8 mouse cellular contexts compared by ENCODE assay signal in genomic region chr2:167679902-167680430, GRCm38 (mm10). TPM values are rescaled to one million over a fixed set of nuclear protein-coding genes. Genes with fewer than 3 reads are reported as not detected.
DNase-seq lines count a peak whose midpoint lies in the region; ATAC-seq lines count a peak whose summit lies in the region.

No protein-coding gene starts in this region.

- no peak overlapping the region for H3K4me2 ChIP-seq in hindbrain, embryonic 15.5 days

- no peak overlapping the region for H3K9ac ChIP-seq in hindbrain, embryonic 15.5 days

- intact Hi-C loops in left cerebral cortex, postnatal 14 days (cut with DNase I) = loop anchor here (1.0 to 10.0 kb wide), 4 partner anchors 39 to 415 kb away; partner anchors contain the start of gene Ripor3

- H3K4me3 ChIP-seq in hindbrain, embryonic 15.5 days = no peak overlapping the region

- DNase-seq in adrenal gland, adult (ENCODE audit: inconsistent age in 2 of 2, low spot score in 1 of 2) = peak; percentile 79 to 93
- DNase-seq in adrenal gland, adult 8-10 months = no peak
- peak; percentile 69 for DNase-seq in cerebellum, adult 9-11 months
- DNase-seq in frontal cortex, postnatal 14 days (ENCODE audit: low spot score in 2 of 2) = peak; percentile 64 to 70
- peak; percentile 79 to 88 for DNase-seq in left cerebral cortex, postnatal 14 days (ENCODE audit: low spot score in 2 of 2)
- DNase-seq in right cerebral cortex, postnatal 4 days = peak; percentile 88

- peak; percentile 61; the same call in 1 of the 2 replicates for ATAC-seq in hindbrain, embryonic 15.5 days (ENCODE audit: low FRiP score, low read depth)
- ATAC-seq in megakaryocyte progenitor cell, adult 5-6 weeks (replicated peaks; ENCODE audit: poor library complexity) = peak; percentile 86

- H3K27me3 ChIP-seq in hindbrain, embryonic 15.5 days = 0 out of 2 replicates have a peak, but pooled peaks cover 5% of the 10 kb centered on the region

- no peaks in the 10 kb centered on the region for H3K9me3 ChIP-seq in hindbrain, embryonic 15.5 days

- H3K36me3 ChIP-seq in hindbrain, embryonic 15.5 days = no peaks in the 10 kb centered on the region

- WGBS in hindbrain, embryonic 15.5 days = 3% methylated on average over 13 of the region's 13 CpGs

- 0 out of 2 replicates have a peak, but pooled peaks cover 2% of the 10 kb centered on the region for H3K4me1 ChIP-seq in hindbrain, embryonic 15.5 days (replicated peaks)

- H3K27ac ChIP-seq in hindbrain, embryonic 15.5 days (replicated peaks) = no peak overlapping the region

RNA-seq across cellular contexts. Expression of gene Cebpb, which starts 8.7 kb away (rescaled TPM):
- total RNA-seq in adrenal gland, adult 8-10 months (2022) = 100 to 1,000 TPM in 3 of 4 experiments, 10 to 100 TPM in 1; 91.8 to 623 (median 239) TPM
- polyA plus RNA-seq in hindbrain, embryonic 15.5 days (2015; fragmentation: Nextera tagmentation; extraction: Ambion mirVana) = 3.2 and 3.3 TPM in 2 replicates
- total RNA-seq in left cerebral cortex, postnatal 14 days (2021) = 10 to 100 TPM; 12.6 to 13.4 TPM
- 19.6 and 22.4 TPM in 2 replicates for total RNA-seq in megakaryocyte progenitor cell, adult 5-6 weeks (2015)
- 15.6 and 16.3 TPM in 2 replicates for total RNA-seq in megakaryocyte progenitor cell, adult 5-6 weeks (2017)

RNA-seq across cellular contexts. Expression of gene Tmem189, which starts 9.7 kb away (rescaled TPM):
- total RNA-seq in adrenal gland, adult 8-10 months (2022) = 10 to 100 TPM; 25.5 to 32.1 (median 28.5) TPM
- 39.4 and 42.5 TPM in 2 replicates for polyA plus RNA-seq in hindbrain, embryonic 15.5 days (2015; fragmentation: Nextera tagmentation; extraction: Ambion mirVana)
- total RNA-seq in left cerebral cortex, postnatal 14 days (2021) = 10 to 100 TPM; 54.6 to 58.5 TPM
- 15.5 and 18.0 TPM in 2 replicates for total RNA-seq in megakaryocyte progenitor cell, adult 5-6 weeks (2015)
- total RNA-seq in megakaryocyte progenitor cell, adult 5-6 weeks (2017) = 18.4 and 20.0 TPM in 2 replicates

RNA-seq across cellular contexts. Expression of gene Gm20431, which starts 18.7 kb away (rescaled TPM):
- 10 to 100 TPM; 19.9 to 23.9 (median 22.1) TPM for total RNA-seq in adrenal gland, adult 8-10 months (2022)
- 8.6 and 11.5 TPM in 2 replicates for polyA plus RNA-seq in hindbrain, embryonic 15.5 days (2015; fragmentation: Nextera tagmentation; extraction: Ambion mirVana)
- 10 to 100 TPM; 63.3 to 65.1 TPM for total RNA-seq in left cerebral cortex, postnatal 14 days (2021)
- 3.7 TPM in 1 of 2 replicates, not detected in the other for total RNA-seq in megakaryocyte progenitor cell, adult 5-6 weeks (2015)
- total RNA-seq in megakaryocyte progenitor cell, adult 5-6 weeks (2017) = not detected in 2 replicates

RNA-seq across cellular contexts. Expression of gene Ube2v1, which starts 48.1 kb away (rescaled TPM):
- 100 to 1,000 TPM; 175 to 197 (median 191) TPM for total RNA-seq in adrenal gland, adult 8-10 months (2022)
- 334 and 356 TPM in 2 replicates for polyA plus RNA-seq in hindbrain, embryonic 15.5 days (2015; fragmentation: Nextera tagmentation; extraction: Ambion mirVana)
- total RNA-seq in left cerebral cortex, postnatal 14 days (2021) = 100 to 1,000 TPM; 215 to 250 TPM
- 102 and 116 TPM in 2 replicates for total RNA-seq in megakaryocyte progenitor cell, adult 5-6 weeks (2015)
- 51.7 and 56.5 TPM in 2 replicates for total RNA-seq in megakaryocyte progenitor cell, adult 5-6 weeks (2017)

Comparison
In these comparisons a context has a peak if more than half of its experiments do, and no peak if none do; other contexts are left out.
1. RNA of gene Gm20431, which starts 18.7 kb away (total RNA-seq): 63.3 to 65.1 TPM in left cerebral cortex, postnatal 14 days and 19.9 to 23.9 TPM in adrenal gland, adult 8-10 months; 3.7 TPM in megakaryocyte progenitor cell, adult 5-6 weeks; every median in the first group is over 4 times any median in the second.